Comparison of ENCODE assay signal across 8 mouse cellular contexts in genomic region chr9:51335294-51336010, GRCm38 (mm10). TPM values are rescaled to one million over a fixed set of nuclear protein-coding genes. Genes with fewer than 3 reads are reported as not detected.
DNase-seq lines count a peak whose midpoint lies in the region; ATAC-seq and TF ChIP-seq lines count a peak whose summit lies in the region.

No protein-coding gene starts in this region.

- H3K4me1 ChIP-seq in cortical plate, adult 2 months (ENCODE audit: control insufficient read depth, insufficient read depth, low read length) = no peaks in the 10 kb centered on the region
- no peaks in the 10 kb centered on the region for H3K4me1 ChIP-seq in small intestine, adult 2 months (ENCODE audit: control insufficient read depth, insufficient read depth, insufficient read length, low read length)

- TF ChIP-seq POLR2A in cortical plate, adult 2 months (IDR thresholded peaks at IDR 0.05; ENCODE audit: extremely low read depth, insufficient read depth, low read length) = no peak
- no peak for TF ChIP-seq POLR2A in small intestine, adult 2 months (IDR thresholded peaks at IDR 0.05; ENCODE audit: low read depth, low read length)

- intact Hi-C loops in gastrocnemius, postnatal 14 days (cut with DNase I; ENCODE audit: low total_unique reads) = loop anchor here (2.0 kb wide), 1 partner anchor 573 kb away; no protein-coding TSS in a partner anchor

- H3K27ac ChIP-seq in cortical plate, adult 2 months (ENCODE audit: insufficient read depth, low read length) = no peak overlapping the region
- H3K27ac ChIP-seq in small intestine, adult 2 months (ENCODE audit: insufficient read depth, low read depth, low read length) = no peak overlapping the region

- WGBS in small intestine, adult 2 months = 21% methylated on average over 8 of the region's 8 CpGs

- no peak for ATAC-seq in megakaryocyte, adult 5-6 weeks (ENCODE audit: poor library complexity, severe bottlenecking)

- H3K4me3 ChIP-seq in cortical plate, adult 2 months (ENCODE audit: insufficient read depth, low read length) = no peak overlapping the region
- H3K4me3 ChIP-seq in small intestine, adult 2 months (ENCODE audit: low read depth, low read length) = no peak overlapping the region

- peak; percentile 99 for TF ChIP-seq CTCF in cortical plate, adult 2 months (IDR thresholded peaks at IDR 0.05; ENCODE audit: extremely low read depth, insufficient read depth, low read length)
- TF ChIP-seq CTCF in small intestine, adult 2 months (IDR thresholded peaks at IDR 0.05; ENCODE audit: extremely low read depth, insufficient read length, insufficient replicate concordance, low read depth, low read length) = peak; percentile 74; the same call in 1 of the 2 replicates

- peak; percentile 79 to 96 for DNase-seq in adrenal gland, adult (ENCODE audit: inconsistent age in 2 of 2, low spot score in 1 of 2)
- DNase-seq in gastrocnemius, postnatal 14 days = peak; percentile 74
- DNase-seq in hindlimb bud, embryonic 11.5 days (ENCODE audit: extremely low spot score, low read depth, low spot score) = peak; percentile 69
- DNase-seq in left cerebral cortex, adult 18-20 months (ENCODE audit: low spot score in 2 of 2) = peak; percentile 90 to 92
- DNase-seq in mesoderm, embryonic 11.5 days (ENCODE audit: low read depth, low spot score) = peak; percentile 87

- no peaks in the 10 kb centered on the region for H3K36me3 ChIP-seq in small intestine, adult 2 months (ENCODE audit: control insufficient read depth, insufficient read depth, low read length)

- H3K27me3 ChIP-seq in small intestine, adult 2 months (ENCODE audit: control insufficient read depth, insufficient read depth, low read length) = no peaks in the 10 kb centered on the region

RNA-seq across cellular contexts. Expression of gene 1810046K07Rik, which starts 6.7 kb away (rescaled TPM):
- not detected in 2 replicates for polyA plus RNA-seq in cortical plate, adult 2 months (2012; rRNA removed)
- not detected for total RNA-seq in gastrocnemius, postnatal 14 days (2021)
- total RNA-seq in left cerebral cortex, adult 18-20 months (2021) = not detected
- 7.2 and 50.7 TPM in 2 replicates for polyA plus RNA-seq in small intestine, adult 2 months (2012; rRNA removed)
- not detected in 2 replicates for total RNA-seq in megakaryocyte, adult 5-6 weeks (2015)
- not detected in 2 replicates for total RNA-seq in megakaryocyte, adult 5-6 weeks (2017)

RNA-seq across cellular contexts. Expression of gene Colca2, which starts 57.1 kb away (rescaled TPM):
- 3.0 and 3.9 TPM in 2 replicates for polyA plus RNA-seq in cortical plate, adult 2 months (2012; rRNA removed)
- total RNA-seq in gastrocnemius, postnatal 14 days (2021) = under 1 TPM; 0.47 to 0.59 TPM
- total RNA-seq in left cerebral cortex, adult 18-20 months (2021) = 1 to 10 TPM in 1 of 2 experiments, under 1 TPM in 1; 0.86 to 1.5 TPM
- polyA plus RNA-seq in small intestine, adult 2 months (2012; rRNA removed) = 3.1 and 6.0 TPM in 2 replicates
- total RNA-seq in megakaryocyte, adult 5-6 weeks (2015) = not detected in 2 replicates
- total RNA-seq in megakaryocyte, adult 5-6 weeks (2017) = not detected in 2 replicates
